Mouse (Mus musculus) liver, adult 2 months (tissue): ENCODE measurements at regions not wholly inside any gene's neighbourhood (a gene's known extent, or its start where the extent isn't known, plus 50 kb on each side); places are given as distances from the start of the nearest gene placed in this dataset.

Source experiments
- DNase-seq: peaks from one replicate; pipeline ENCODE4 v3.0.0-alpha.2; 2011; ENCODE audit warnings: low read depth, low spot score; ENCODE audit errors: extremely low read depth
- H3K27ac ChIP-seq: fragments of 200-500 bp; replicated peaks from 2 replicates; pipeline ENCODE4 v1.5.1; 2012; ENCODE audit warnings: low read depth, mild to moderate bottlenecking, control low read depth, inconsistent platforms, low read length; ENCODE audit not compliant: insufficient read depth
- H3K27me3 ChIP-seq: fragments of 200-500 bp; 2 replicates; pipeline ENCODE4 v1.6.1; 2012; ENCODE audit warnings: mild to moderate bottlenecking, moderate library complexity, low read length, inconsistent platforms; ENCODE audit not compliant: control insufficient read depth, insufficient read depth
- H3K36me3 ChIP-seq: fragments of 200-500 bp; 2 replicates; pipeline ENCODE4 v1.6.1; 2012; ENCODE audit warnings: low read length, inconsistent platforms; ENCODE audit not compliant: control insufficient read depth, insufficient read depth
- H3K4me1 ChIP-seq: fragments of 200-500 bp; 2 replicates; pipeline ENCODE4 v1.6.1; 2011; ENCODE audit warnings: low read length; ENCODE audit not compliant: control insufficient read depth, insufficient read depth
- H3K4me3 ChIP-seq: fragments of 200-500 bp; 2 replicates; pipeline ENCODE4 v1.5.1; 2011; ENCODE audit warnings: low read depth, mild to moderate bottlenecking, control low read depth, low read length, moderate library complexity; ENCODE audit not compliant: insufficient read depth
- H3K79me2 ChIP-seq: fragments of 200-500 bp; 2 replicates; pipeline ENCODE4 v1.6.1; 2012; ENCODE audit warnings: inconsistent platforms, mild to moderate bottlenecking, low read length, moderate library complexity; ENCODE audit not compliant: control insufficient read depth, insufficient read depth
- H3K9ac ChIP-seq: fragments of 200-500 bp; 2 replicates; pipeline ENCODE4 v1.6.1; 2012; ENCODE audit warnings: low read depth, mild to moderate bottlenecking, control low read depth, inconsistent platforms, low read length
- CTCF ChIP-seq: fragments of 200-500 bp; IDR thresholded peaks from 2 replicates; pipeline ENCODE4 v1.5.1; 2011; ENCODE audit warnings: low read depth, low read length, control low read depth
- POLR2A ChIP-seq: fragments of 200-500 bp; IDR thresholded peaks from 2 replicates; pipeline ENCODE4 v1.6.1; 2011; ENCODE audit warnings: low read length, control low read depth; ENCODE audit not compliant: insufficient read depth; ENCODE audit errors: extremely low read depth
- WGBS: fragments of 180-500 bp; shearing (Covaris S2); methylation state at CpG from one replicate; pipeline ENCODE4 v1.1.7; 2018; 5-methylcytosine and 5-hydroxymethylcytosine counted together

DNA sequence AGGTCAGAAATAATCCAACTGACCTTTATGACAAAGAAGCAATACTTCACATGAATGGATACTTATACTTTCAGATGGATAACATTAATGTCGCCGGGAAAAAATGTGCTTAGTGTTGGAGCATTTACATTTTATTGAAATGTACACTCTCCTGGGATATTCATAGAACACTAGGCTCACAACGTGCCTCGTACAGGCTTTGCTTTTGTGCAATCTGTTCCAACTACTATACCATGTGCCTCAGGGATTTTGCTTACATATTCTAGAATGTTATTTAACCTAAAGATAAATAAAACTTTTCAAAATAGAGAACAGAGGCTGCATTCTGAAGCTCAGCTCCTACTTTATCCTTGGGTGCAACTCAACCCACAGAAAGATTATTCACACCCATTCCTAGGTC lies 75.8 kb upstream of the Hapln1 start:
- Histone ChIP-seq H3K4me3 (no peak overlapping the region), H3K9ac (no peak overlapping the region), H3K27me3 (no peaks in the 10 kb centered on the region), H3K36me3 (no peaks in the 10 kb centered on the region), H3K79me2 (no peaks in the 10 kb centered on the region), H3K27ac (no peak overlapping the region), H3K4me1 (no peaks in the 10 kb centered on the region)
- TF ChIP-seq CTCF (no peak), POLR2A (no peak)
- DNase-seq = no peak
- 87% methylated on average over 4 of the region's 4 CpGs for WGBS
